Mouse (Mus musculus) hindbrain, embryonic 12.5 days (tissue): ENCODE measurements at regions not wholly inside any gene's neighbourhood (a gene's known extent, or its start where the extent isn't known, plus 50 kb on each side); places are given as distances from the start of the nearest gene placed in this dataset.

Experiments
- ATAC-seq: fragments of 200-750 bp; cut with Nextera tagmentation; 2 replicates; pipeline ENCODE4 v1.8.0; 2017; ENCODE audit warnings: moderate TSS enrichment; ENCODE audit not compliant: low FRiP score
- H3K27ac ChIP-seq: fragments of 300-500 bp; sonication (generic); 2 replicates; pipeline ENCODE4 v1.5.1; 2016; ENCODE audit warnings: mild to moderate bottlenecking
- H3K27me3 ChIP-seq: fragments of 300-500 bp; sonication (generic); 2 replicates; pipeline ENCODE4 v1.6.1; 2016; ENCODE audit warnings: mild to moderate bottlenecking
- H3K36me3 ChIP-seq: fragments of 300-500 bp; sonication (generic); 2 replicates; pipeline ENCODE4 v1.6.1; 2016; ENCODE audit warnings: mild to moderate bottlenecking
- H3K4me1 ChIP-seq: fragments of 300-500 bp; sonication (generic); 2 replicates; pipeline ENCODE4 v1.6.1; 2016
- H3K4me2 ChIP-seq: fragments of 300-500 bp; sonication (generic); replicated peaks from 2 replicates; pipeline ENCODE4 v1.6.1; 2016; ENCODE audit warnings: mild to moderate bottlenecking
- H3K4me3 ChIP-seq: fragments of 300-500 bp; sonication (generic); 2 replicates; pipeline ENCODE4 v1.5.1; 2016; ENCODE audit warnings: mild to moderate bottlenecking
- H3K9ac ChIP-seq: fragments of 300-500 bp; sonication (generic); 2 replicates; pipeline ENCODE4 v1.6.1; 2016; ENCODE audit warnings: mild to moderate bottlenecking, moderate library complexity
- H3K9me3 ChIP-seq: fragments of 300-500 bp; sonication (generic); replicated peaks from 2 replicates; pipeline ENCODE4 v1.6.1; 2016; ENCODE audit warnings: mild to moderate bottlenecking
- WGBS: fragments of 180-500 bp; shearing (Covaris S2); methylation state at CpG from one replicate; pipeline ENCODE4 v1.1.7; 2016; 5-methylcytosine and 5-hydroxymethylcytosine counted together

- Histone ChIP-seq H3K4me3 (no peak overlapping the region), H3K4me2 (no peak overlapping the region), H3K27me3 (peaks cover 16% of the 10 kb centered on the region), H3K9ac (no peak overlapping the region), H3K9me3 (no peaks in the 10 kb centered on the region), H3K27ac (no peak overlapping the region), H3K4me1 (peaks cover 7% of the 10 kb centered on the region), H3K36me3 (no peaks in the 10 kb centered on the region)
- WGBS, result 85% methylated on average over 5 of the region's 5 CpGs
- no peak for ATAC-seq
These were observed 259.6 kb downstream of the Ajap1 start for GRCm38 (mm10) chr4:153223019-153223418.

GRCm38 (mm10) chr4:153220485-153220884 lies 262.1 kb downstream of the Ajap1 start:
- Histone ChIP-seq H3K27ac (no peak overlapping the region), H3K36me3 (no peaks in the 10 kb centered on the region), H3K27me3 (peaks cover 12% of the 10 kb centered on the region; the same call in 1 of the 2 replicates), H3K4me3 (no peak overlapping the region), H3K9ac (no peak overlapping the region), H3K4me1 (peaks cover 7% of the 10 kb centered on the region), H3K9me3 (no peaks in the 10 kb centered on the region), H3K4me2 (no peak overlapping the region)
- ATAC-seq, result no peak
- 33% methylated on average over 6 of the region's 6 CpGs for whole genome bisulfite sequencing

- WGBS, result 35% methylated on average over 7 of the region's 7 CpGs
- no peak for ATAC-seq
These were observed 262.5 kb downstream of the Ajap1 start for GRCm38 (mm10) chr4:153220074-153220473.

GRCm38 (mm10) chr4:153217541-153217980 lies 265.1 kb downstream of the Ajap1 start:
- no peak overlapping the region for H3K4me3 ChIP-seq
- H3K27ac ChIP-seq, result no peak overlapping the region
- H3K36me3 ChIP-seq, result no peaks in the 10 kb centered on the region
- H3K4me2 ChIP-seq, result no peak overlapping the region
- peaks cover 14% of the 10 kb centered on the region; the same call in 1 of the 2 replicates for H3K27me3 ChIP-seq
- H3K9ac ChIP-seq, result no peak overlapping the region
- ATAC-seq, result no peak
- WGBS, result 66% methylated on average over 9 of the region's 9 CpGs
- no peaks in the 10 kb centered on the region for H3K9me3 ChIP-seq
- H3K4me1 ChIP-seq, result no peaks in the 10 kb centered on the region

More at GRCm38 (mm10) chr4:153220074-153220473, 262.5 kb downstream of the Ajap1 start:
- Histone ChIP-seq H3K36me3 (no peaks in the 10 kb centered on the region), H3K9me3 (no peaks in the 10 kb centered on the region), H3K9ac (no peak overlapping the region), H3K27me3 (peaks cover 12% of the 10 kb centered on the region; the same call in 1 of the 2 replicates), H3K27ac (no peak overlapping the region), H3K4me2 (no peak overlapping the region), H3K4me3 (no peak overlapping the region), H3K4me1 (peaks cover 7% of the 10 kb centered on the region)

- Histone ChIP-seq H3K27me3 (peaks cover 10% of the 10 kb centered on the region; the same call in 1 of the 2 replicates), H3K4me2 (no peak overlapping the region), H3K27ac (no peak overlapping the region), H3K36me3 (no peaks in the 10 kb centered on the region), H3K4me1 (peaks cover 20% of the 10 kb centered on the region), H3K9ac (no peak overlapping the region), H3K4me3 (no peak overlapping the region), H3K9me3 (no peaks in the 10 kb centered on the region)
- 48% methylated on average over 11 of the region's 11 CpGs for WGBS
- ATAC-seq, result no peak
These were observed 270.5 kb downstream of the Ajap1 start for GRCm38 (mm10) chr4:153212095-153212494.

- no peak overlapping the region for H3K27ac ChIP-seq
- peaks cover 17% of the 10 kb centered on the region for H3K27me3 ChIP-seq
- WGBS, result 43% methylated on average over 2 of the region's 2 CpGs
- H3K36me3 ChIP-seq, result no peaks in the 10 kb centered on the region
- no peak for ATAC-seq
- H3K4me1 ChIP-seq, result peaks cover 26% of the 10 kb centered on the region
- H3K4me3 ChIP-seq, result no peak overlapping the region
- H3K9ac ChIP-seq, result no peak overlapping the region
- H3K4me2 ChIP-seq, result no peak overlapping the region
- no peaks in the 10 kb centered on the region for H3K9me3 ChIP-seq
These were observed 273.8 kb downstream of the Ajap1 start for GRCm38 (mm10) chr4:153208822-153209221.

GRCm38 (mm10) chr4:153208215-153208614 lies 274.4 kb downstream of the Ajap1 start:
- Histone ChIP-seq H3K27me3 (peaks cover 19% of the 10 kb centered on the region), H3K27ac (no peak overlapping the region), H3K4me3 (no peak overlapping the region), H3K36me3 (no peaks in the 10 kb centered on the region), H3K9me3 (no peaks in the 10 kb centered on the region), H3K9ac (no peak overlapping the region), H3K4me1 (peaks cover 26% of the 10 kb centered on the region), H3K4me2 (no peak overlapping the region)
- ATAC-seq, result no peak
- 80% methylated on average over 6 of the region's 6 CpGs for WGBS

- Histone ChIP-seq H3K4me2 (no peak overlapping the region), H3K4me3 (no peak overlapping the region), H3K27me3 (peaks cover 25% of the 10 kb centered on the region), H3K4me1 (peaks cover 26% of the 10 kb centered on the region), H3K9me3 (no peaks in the 10 kb centered on the region), H3K36me3 (no peaks in the 10 kb centered on the region), H3K9ac (no peak overlapping the region), H3K27ac (no peak overlapping the region)
- ATAC-seq, result no peak
- 54% methylated on average over 11 of the region's 11 CpGs for WGBS
These were observed 275.0 kb downstream of the Ajap1 start for GRCm38 (mm10) chr4:153207578-153208102.

GRCm38 (mm10) chr4:153206789-153207457 lies 275.7 kb downstream of the Ajap1 start:
- ATAC-seq, result no peak
- Histone ChIP-seq H3K36me3 (no peaks in the 10 kb centered on the region), H3K4me2 (no peak overlapping the region), H3K4me1 (peaks cover 24% of the 10 kb centered on the region), H3K27me3 (peaks cover 32% of the 10 kb centered on the region), H3K27ac (no peak overlapping the region), H3K9ac (no peak overlapping the region), H3K4me3 (no peak overlapping the region), H3K9me3 (no peaks in the 10 kb centered on the region)
- WGBS, result 61% methylated on average over 11 of the region's 11 CpGs

GRCm38 (mm10) chr4:153204764-153205163 lies 277.8 kb downstream of the Ajap1 start:
- no peak overlapping the region for H3K4me3 ChIP-seq
- no peak overlapping the region for H3K9ac ChIP-seq
- H3K27me3 ChIP-seq, result peaks cover 33% of the 10 kb centered on the region
- H3K27ac ChIP-seq, result no peak overlapping the region
- H3K4me2 ChIP-seq, result no peak overlapping the region
- H3K9me3 ChIP-seq, result no peaks in the 10 kb centered on the region
- 50% methylated on average over 7 of the region's 7 CpGs for WGBS
- no peak for ATAC-seq
- no peaks in the 10 kb centered on the region for H3K36me3 ChIP-seq
- H3K4me1 ChIP-seq, result peaks cover 23% of the 10 kb centered on the region

GRCm38 (mm10) chr4:153200799-153201770 lies 281.5 kb downstream of the Ajap1 start:
- H3K4me1 ChIP-seq, result no peaks in the 10 kb centered on the region
- peaks cover 6% of the 10 kb centered on the region; the same call in 1 of the 2 replicates for H3K9me3 ChIP-seq
- H3K4me3 ChIP-seq, result no peak overlapping the region
- 58% methylated on average over 20 of the region's 20 CpGs for WGBS
- H3K27ac ChIP-seq, result no peak overlapping the region
- H3K4me2 ChIP-seq, result no peak overlapping the region
- H3K36me3 ChIP-seq, result no peaks in the 10 kb centered on the region
- H3K9ac ChIP-seq, result no peak overlapping the region
- H3K27me3 ChIP-seq, result peaks cover 23% of the 10 kb centered on the region
- ATAC-seq, result no peak

- Histone ChIP-seq H3K27me3 (peaks cover 19% of the 10 kb centered on the region), H3K9me3 (no peaks in the 10 kb centered on the region), H3K27ac (no peak overlapping the region), H3K4me1 (peaks cover 16% of the 10 kb centered on the region), H3K36me3 (no peaks in the 10 kb centered on the region), H3K4me2 (no peak overlapping the region), H3K4me3 (no peak overlapping the region), H3K9ac (no peak overlapping the region)
- WGBS, result 9% methylated on average over 8 of the region's 8 CpGs
- ATAC-seq, result no peak
These were observed 293.1 kb downstream of the Ajap1 start for GRCm38 (mm10) chr4:153189485-153189884.
